In the genomic region with DNA sequence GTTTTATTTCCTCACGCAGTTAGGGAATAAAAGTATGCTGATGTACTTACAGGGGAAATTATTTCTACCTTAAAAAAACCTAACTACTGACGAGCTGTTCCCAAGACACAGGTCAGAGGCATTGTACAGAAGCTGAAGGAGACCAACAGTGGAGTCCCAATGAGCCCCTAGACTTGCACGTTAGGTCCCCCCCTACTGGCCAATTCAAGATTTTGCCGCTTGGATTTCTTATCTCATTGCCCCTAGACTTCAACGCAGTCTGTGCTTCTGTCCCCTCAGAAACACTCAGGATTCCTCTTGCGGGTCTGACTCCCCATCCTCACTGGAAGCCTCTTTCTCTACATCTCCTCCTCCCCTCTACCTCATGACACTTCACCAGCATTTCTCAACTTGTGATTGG, we compare ENCODE assay signal across 9 mouse cellular contexts.
A peak's percentile ranks its signal among the peaks of the same experiment; 100 is the strongest.
DNase-seq lines count a peak whose midpoint lies in the region; ATAC-seq lines count a peak whose summit lies in the region.
"Had no signal": no experiment of that assay in that cellular context is flagged by ENCODE, and none has a peak within 500 bp of the region (broad histone marks: within the 10 kb centered on the region; RNA-seq: fewer than 3 reads in every experiment).

No protein-coding gene starts in this region.

- no peak overlapping the region for H3K27ac ChIP-seq in neural tube, embryonic 11.5 days (ENCODE audit: low read depth, low read length)
- H3K27ac ChIP-seq in neural tube, embryonic 15.5 days (replicated peaks): no peak overlapping the region
- H3K27ac ChIP-seq: stomach, embryonic 15.5 days had no signal

- H3K4me3 ChIP-seq in neural tube, embryonic 11.5 days (ENCODE audit: low read depth, low read length): no peak overlapping the region
- H3K4me3 ChIP-seq in neural tube, embryonic 15.5 days (replicated peaks): no peak overlapping the region
- H3K4me3 ChIP-seq: stomach, embryonic 15.5 days had no signal

- no peaks in the 10 kb centered on the region for H3K27me3 ChIP-seq in neural tube, embryonic 11.5 days (ENCODE audit: control insufficient read depth, insufficient read depth, low read length)
- H3K27me3 ChIP-seq in neural tube, embryonic 15.5 days (replicated peaks): no peaks in the 10 kb centered on the region
- H3K27me3 ChIP-seq: stomach, embryonic 15.5 days had no signal

- H3K9me3 ChIP-seq in neural tube, embryonic 11.5 days (ENCODE audit: control insufficient read depth, low read length): no peaks in the 10 kb centered on the region
- no peaks in the 10 kb centered on the region for H3K9me3 ChIP-seq in neural tube, embryonic 15.5 days (replicated peaks)
- H3K9me3 ChIP-seq: stomach, embryonic 15.5 days had no signal

- DNase-seq in gastrocnemius, adult 18-20 months (ENCODE audit: low spot score): peak; percentile 41
- DNase-seq in gastrocnemius, adult 8-10 months (ENCODE audit: low spot score in 2 of 2): no peak
- peak; percentile 18 for DNase-seq in neural tube, embryonic 11.5 days (ENCODE audit: low spot score)
- peak; percentile 53 for DNase-seq in brain, adult 2 months (ENCODE audit: low read depth, low spot score)
- peak; percentile 48 to 55 for DNase-seq in kidney, postnatal 4 days
- DNase-seq in thymus, postnatal 25 days: peak; percentile 9
- no peak for DNase-seq in Muller cell, postnatal 12 days (ENCODE audit: inconsistent ontology term)

- 44% methylated on average over 6 of the region's 6 CpGs for WGBS in neural tube, embryonic 11.5 days
- 44% methylated on average over 6 of the region's 6 CpGs for WGBS in neural tube, embryonic 15.5 days

- H3K9ac ChIP-seq in neural tube, embryonic 11.5 days (ENCODE audit: low read length): no peak overlapping the region
- H3K9ac ChIP-seq in neural tube, embryonic 15.5 days (replicated peaks): no peak overlapping the region
- H3K9ac ChIP-seq: stomach, embryonic 15.5 days had no signal

- ATAC-seq in neural tube, embryonic 11.5 days (ENCODE audit: insufficient read depth, low FRiP score, low TSS enrichment): no peak; the same call in 1 of the 2 replicates
- ATAC-seq in neural tube, embryonic 15.5 days (ENCODE audit: low FRiP score): no peak

- H3K4me2 ChIP-seq in neural tube, embryonic 11.5 days (ENCODE audit: low read depth): no peak overlapping the region
- no peak overlapping the region for H3K4me2 ChIP-seq in neural tube, embryonic 15.5 days
- H3K4me2 ChIP-seq: stomach, embryonic 15.5 days had no signal

- H3K36me3 ChIP-seq in neural tube, embryonic 11.5 days (ENCODE audit: control insufficient read depth, insufficient read depth, low read length): no peaks in the 10 kb centered on the region
- H3K36me3 ChIP-seq in neural tube, embryonic 15.5 days: no peaks in the 10 kb centered on the region
- H3K36me3 ChIP-seq: stomach, embryonic 15.5 days had no signal

- H3K4me1 ChIP-seq in neural tube, embryonic 11.5 days (ENCODE audit: control insufficient read depth, insufficient read depth, low read length): no peaks in the 10 kb centered on the region
- H3K4me1 ChIP-seq in neural tube, embryonic 15.5 days: no peaks in the 10 kb centered on the region

Comparison
In these comparisons a context has a peak if more than half of its experiments do, and no peak if none do; other contexts are left out.
1. DNase-seq: peak in gastrocnemius, adult 18-20 months (single experiment), neural tube, embryonic 11.5 days (single experiment), brain, adult 2 months (single experiment), kidney, postnatal 4 days (2 of 2) and thymus, postnatal 25 days (single experiment); none in gastrocnemius, adult 8-10 months (0 of 2) and Muller cell, postnatal 12 days (single experiment).